Mouse (Mus musculus) thymus, postnatal 10 days (tissue): ENCODE results near the gene Mrpl18.
"Not testable (repeated sequence)": the region's sequence is repeated elsewhere in the genome, so short reads cannot be mapped to it uniquely, and the experiment has no call there.

Source experiments
- DNase-seq, 2 experiments: peaks; one replicate each; pipeline ENCODE4 v3.0.0; 2021; ENCODE audit warnings: low spot score in 2 of 2

The Mrpl18 gene

DNA sequence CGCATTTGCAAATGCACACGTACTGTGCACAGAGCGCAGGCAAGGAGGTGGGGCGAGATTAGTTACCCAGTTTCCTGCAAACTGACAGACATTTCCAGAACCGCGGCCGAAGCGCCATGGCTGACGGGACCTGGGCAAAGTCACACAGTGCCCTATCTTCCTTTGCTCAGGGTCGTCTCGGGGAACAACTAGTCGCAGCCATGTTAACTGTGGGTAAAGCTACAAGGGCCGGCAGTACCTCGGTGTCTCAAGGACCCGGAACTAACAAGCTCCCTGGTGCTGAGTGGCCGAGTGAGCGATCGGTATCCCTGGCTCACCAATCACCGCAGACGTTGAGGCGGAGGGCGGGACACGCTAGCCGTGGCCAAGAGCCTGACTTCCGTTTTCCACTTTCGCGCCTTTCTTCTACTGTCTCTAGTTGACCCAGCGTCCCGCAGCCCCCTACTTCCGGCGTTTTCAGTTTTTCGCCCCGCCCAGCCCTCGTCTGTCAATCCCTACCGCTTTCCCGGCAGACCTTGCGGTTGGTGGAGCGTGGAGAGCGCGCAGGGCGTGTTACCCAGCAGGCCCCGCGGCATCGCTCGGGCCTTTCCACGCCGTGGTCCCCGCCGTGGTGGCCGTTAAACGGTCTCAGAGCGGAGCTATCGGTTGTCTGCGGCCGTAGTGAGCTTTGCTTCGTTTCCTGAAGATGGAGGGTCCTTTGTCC is at the start of gene Mrpl18:
Gene Mrpl18, minus strand, starts transcription at position 465 of the 703 bp plus-strand sequence.
- DNase-seq: peak; percentile 97 to 99

DNA sequence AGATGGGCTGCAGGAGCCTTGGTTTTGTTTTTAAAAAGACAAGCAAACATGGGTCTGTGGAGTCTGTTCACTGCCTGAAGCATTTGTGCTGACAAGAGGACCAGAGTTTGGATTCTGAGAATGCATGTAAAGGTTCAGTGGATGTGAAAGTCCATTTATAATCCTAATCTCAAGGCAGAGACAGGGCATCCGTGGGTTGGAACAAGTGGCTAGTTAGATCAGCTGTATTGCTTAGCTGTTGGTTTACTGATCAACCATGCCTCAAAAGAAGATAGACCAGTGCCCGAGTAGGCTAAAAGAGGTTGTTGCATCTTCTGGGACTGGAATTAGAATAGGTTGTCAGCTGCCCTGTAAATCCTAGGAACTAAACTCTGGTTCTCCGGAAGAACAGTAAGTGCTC is 47.3 kb upstream of the Mrpl18 start:
- DNase-seq: no peak

DNA sequence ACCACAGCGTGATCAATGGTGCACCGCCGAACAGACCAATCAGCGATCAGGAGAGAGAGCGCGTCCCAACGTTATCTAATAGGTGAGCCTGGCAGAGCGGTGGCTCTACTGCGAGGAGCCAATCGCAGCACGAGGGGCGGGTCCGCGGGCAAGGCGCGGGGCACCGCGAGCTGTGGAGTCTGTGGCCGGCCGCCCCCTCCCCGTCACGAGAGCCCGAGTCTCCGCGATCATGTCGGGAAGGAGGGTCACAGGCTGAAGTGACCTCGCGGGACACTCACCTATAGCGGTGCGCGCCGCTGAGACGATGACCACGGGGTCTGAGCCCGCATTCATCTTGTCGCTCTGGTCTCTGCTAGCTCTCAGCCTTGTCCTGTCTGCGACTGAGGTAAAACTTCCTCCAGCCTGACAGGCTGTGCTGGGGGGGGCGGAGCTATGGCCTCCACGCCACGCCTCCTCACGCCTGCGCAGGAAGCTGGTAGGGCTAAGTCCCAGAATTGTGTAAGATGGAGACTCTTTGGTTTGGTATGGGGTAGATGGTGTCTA is 44.3 kb upstream of the Mrpl18 start, which contains the start of gene Acat2:
Gene Acat2, minus strand, starts transcription at position 417 of the 543 bp plus-strand sequence.
- peak; percentile 93 to 94 for DNase-seq

DNA sequence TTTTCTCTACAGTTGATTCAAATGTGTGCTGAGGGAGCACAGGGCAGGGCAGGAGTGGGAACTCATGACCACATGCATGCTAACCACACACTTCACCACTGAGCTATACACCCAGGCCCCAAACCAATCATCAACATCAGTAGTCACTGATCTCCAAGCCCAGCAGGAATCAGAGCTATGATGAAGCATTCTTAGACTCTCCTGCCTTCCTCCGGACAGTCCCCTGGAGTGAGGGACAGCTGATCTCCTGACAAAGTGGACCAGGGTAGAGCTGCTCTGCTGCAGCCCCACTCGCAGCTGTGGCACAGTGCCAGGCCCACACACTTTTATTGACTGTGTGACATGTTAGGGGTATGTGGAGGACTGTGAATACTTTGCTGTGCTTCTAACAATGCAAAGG is 43.2 kb upstream of the Mrpl18 start:
- DNase-seq: not testable (repeated sequence)

DNA sequence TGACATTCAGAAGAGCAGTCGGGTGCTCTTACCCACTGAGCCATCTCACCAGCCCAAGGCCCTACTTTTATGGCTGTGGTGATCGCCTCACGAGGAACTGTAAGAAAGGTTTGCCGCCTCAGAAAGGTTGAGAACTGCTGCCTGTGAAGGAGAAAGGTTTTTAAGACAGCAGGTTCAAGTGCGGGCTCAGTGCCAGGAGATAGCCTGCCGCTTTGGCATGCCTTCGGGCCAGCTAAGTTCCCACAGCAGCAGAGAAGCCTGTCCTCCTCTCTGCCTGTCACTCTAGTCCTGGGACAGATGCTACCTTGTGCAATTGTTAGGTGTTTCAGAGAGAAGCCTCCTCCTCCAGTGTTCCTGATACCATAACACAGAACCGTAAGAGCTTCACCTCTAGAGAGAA is 40.5 kb upstream of the Mrpl18 start:
- DNase-seq: no peak

DNA sequence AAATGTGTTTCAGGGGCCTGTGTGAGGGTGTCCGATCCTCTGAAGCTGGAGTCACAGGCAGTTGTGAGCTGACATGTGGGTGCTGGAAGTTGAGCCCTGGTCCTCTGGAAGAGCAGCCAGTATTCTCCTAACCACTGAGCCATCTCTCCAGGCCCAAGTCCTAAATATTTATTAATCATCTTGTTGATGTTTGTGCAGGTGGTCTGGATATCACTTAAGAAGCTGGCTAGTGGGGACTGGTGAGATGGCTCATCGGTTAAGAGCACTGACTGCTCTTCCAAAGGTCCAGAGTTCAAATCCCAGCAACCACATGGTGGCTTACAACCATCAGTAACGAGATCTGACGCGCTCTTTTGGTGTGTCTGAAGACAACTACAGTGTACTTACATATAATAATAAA is 33.5 kb upstream of the Mrpl18 start:
- no peak for DNase-seq

DNA sequence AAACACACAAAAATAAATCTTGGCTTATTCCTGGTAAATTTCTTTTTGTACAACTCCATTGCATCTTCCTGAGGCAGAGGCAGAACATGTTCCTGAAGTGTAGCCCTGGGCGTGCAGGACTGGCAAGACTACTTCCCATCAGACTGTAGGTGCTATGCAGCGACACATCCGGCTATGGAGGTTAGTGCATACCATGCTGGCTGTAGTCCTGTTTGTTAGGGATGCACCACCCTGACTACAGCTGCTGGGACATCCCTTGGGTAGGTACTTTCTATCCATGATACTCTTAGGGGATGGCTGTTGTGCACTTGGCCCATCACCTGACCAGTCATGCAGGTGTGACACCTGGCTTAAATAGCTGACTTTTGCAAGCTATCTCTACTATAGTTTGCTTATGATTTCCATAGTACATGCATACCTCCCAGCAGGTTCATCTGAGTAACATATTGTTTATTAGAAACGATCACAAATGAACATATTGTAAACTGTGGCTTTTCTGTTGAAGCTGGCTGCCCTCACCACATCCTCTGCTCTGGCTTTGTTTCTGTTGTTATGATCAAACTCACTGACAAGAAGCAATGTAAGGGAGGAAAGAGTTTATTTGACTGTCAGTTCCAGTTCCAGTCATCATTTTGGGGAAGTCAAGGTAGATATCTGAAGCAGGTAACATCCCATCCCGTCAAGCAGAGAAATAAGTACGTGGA is 26.5 kb upstream of the Mrpl18 start:
- no peak for DNase-seq

DNA sequence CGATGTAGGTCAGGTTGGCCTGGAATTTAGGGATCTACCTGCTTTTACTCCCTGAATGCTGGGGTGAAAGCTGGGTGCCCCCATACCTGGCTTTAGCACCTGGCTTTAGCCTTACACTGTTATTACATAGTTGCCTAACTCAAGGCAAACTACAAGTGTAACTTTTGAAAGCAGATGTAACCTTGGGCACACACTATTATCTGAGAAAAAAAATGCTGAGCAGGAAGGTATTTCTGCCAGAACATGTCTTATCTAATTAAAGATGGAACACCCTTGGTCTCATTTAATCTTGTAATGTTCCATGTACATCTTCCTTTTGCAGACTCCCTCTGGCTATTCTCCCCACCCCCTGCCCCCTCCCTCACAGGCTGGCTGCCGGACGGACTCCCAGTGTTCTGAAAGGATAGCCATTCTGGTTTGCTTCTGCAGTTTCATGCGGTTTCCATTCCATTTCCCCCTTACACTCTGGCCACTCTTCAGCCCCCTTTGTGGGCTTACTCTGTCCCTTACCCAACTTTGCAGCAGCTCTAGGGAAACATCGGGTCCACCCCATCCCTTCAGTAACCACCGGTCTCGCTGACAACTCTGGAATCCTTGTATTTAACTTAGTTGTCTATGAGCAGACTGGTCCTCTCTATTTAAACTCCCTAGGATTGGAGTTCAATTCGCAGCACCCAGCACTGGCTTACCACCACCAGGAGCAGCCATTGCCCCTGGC is 25.6 kb upstream of the Mrpl18 start:
- DNase-seq: no peak

DNA sequence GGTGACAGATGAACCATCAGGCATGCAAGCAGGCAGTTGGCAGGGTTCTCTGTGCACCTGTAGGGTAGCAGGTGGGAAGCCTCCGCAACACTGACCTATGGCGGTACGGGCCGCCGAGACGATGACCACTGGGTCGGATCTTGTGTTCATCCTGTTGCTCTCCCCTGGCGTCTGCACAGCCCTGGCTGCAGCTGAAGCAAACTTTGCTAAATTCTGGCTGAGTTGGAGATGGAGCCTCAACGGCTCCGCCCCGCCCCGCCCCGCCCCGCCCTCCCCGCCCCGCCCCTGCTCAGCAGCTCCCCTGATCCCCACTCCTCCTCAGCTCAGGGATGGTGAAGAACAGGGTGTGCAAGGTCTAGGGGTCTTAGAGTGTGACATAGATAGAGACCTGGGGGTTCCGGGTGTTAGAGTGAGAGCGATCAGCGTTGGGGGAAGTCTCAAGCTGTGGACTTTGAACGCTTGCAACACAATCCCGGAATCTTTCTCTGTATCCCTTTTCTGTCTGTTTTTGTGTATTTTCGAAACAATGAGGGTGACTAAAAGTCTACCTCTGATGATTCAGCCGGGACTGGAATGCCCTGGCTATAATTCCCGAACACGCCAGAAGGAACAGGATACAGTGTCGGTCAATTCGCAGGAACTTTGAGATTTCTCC is 24.1 kb upstream of the Mrpl18 start, which contains the start of gene Acat3:
Gene Acat3, minus strand, starts transcription at position 450 of the 655 bp plus-strand sequence.
- DNase-seq: no peak

DNA sequence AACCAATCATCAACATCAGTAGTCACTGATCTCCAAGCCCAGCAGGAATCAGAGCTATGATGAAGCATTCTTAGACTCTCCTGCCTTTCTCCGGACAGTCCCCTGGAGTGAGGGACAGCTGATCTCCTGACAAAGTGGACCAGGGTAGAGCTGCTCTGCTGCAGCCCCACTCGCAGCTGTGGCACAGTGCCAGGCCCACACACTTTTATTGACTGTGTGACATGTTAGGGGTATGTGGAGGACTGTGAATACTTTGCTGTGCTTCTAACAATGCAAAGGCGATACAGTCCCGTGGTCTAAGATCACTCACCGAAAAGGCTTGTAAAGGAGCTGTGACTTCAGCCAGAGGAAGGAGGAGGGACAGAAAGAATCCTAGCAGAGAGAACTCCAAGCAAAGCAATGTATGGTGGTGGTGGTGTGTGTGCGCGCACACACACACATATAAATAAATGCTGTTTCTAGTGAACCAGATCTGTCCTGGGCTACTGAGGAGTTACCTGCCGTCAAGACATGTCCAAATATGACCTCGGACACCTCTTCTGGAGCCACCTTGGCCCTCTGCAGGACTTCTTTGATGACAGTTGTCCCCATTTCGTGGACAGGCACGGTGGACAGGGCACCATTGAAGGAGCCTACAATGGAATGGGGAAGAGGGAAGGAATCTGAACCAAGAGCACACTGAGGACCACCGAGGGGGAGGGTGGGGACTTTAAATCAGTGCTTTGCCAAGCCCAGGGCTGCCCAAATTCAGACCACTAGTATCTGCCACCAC is 23.4 kb upstream of the Mrpl18 start:
- not testable (repeated sequence) for DNase-seq

DNA sequence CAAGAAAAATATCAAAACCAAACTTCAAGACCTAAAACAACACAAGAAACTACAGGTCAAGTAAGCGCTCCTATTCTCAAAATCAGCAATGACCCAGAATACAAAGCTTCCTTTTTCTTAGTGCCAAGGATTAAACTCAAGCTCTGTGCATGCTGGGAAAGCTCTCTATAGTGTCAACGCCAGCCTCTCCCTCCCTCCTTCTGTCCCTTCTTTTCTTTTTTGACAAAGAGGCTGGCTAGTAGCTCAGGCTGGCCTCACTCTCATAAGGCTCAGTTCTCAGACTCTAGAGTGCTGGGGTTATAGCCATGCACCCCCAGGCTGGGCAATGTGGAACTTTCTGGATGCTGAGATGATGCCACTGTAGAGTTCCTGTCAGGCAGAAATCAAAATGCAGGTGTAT is 21.9 kb upstream of the Mrpl18 start:
- no peak for DNase-seq

DNA sequence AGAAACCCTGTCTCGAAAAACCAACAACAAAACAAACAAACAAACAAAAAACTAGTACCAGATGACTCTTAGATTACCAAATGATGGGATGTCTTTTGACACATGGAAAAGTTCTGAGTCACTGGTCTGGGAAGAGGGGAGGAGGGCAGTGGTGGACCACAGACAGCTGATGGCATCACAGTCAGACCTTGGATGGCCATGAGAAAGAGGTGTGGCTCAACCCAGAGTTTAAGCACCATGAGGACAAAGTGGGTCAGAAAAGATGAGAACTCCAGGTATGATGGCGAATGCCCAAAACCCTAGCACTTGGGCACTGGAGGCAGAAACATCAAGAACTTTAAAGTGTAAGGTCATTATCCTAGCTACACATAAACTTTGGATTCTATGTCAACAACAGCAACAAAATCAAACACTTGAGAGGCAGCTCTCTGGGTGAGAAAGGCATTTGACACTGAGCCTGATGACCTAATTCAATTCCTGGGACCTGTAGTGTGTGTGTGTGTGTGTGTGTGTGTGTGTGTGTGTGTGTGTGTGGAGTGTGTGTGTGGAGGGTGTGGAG is 21.3 kb upstream of the Mrpl18 start:
- DNase-seq: no peak

DNA sequence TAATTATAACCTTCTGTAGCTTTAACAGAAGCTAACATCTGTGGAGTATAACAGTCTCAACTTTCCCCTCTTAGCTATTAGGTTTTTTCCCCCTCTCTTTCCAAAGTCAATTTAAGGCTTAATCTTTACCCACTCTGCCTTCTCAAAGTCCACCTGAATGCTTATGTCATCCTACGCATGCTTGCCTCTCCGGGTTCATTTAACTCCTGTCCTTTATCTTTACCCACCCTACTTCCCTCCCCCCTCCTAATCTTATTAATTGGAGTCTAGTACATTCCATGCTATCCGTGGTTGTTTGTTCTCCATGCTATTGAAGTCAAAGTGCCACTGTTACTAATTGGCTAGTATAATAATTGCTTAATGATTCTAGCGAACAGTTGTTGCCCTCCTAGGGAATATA is 19.6 kb upstream of the Mrpl18 start:
- DNase-seq: no peak

DNA sequence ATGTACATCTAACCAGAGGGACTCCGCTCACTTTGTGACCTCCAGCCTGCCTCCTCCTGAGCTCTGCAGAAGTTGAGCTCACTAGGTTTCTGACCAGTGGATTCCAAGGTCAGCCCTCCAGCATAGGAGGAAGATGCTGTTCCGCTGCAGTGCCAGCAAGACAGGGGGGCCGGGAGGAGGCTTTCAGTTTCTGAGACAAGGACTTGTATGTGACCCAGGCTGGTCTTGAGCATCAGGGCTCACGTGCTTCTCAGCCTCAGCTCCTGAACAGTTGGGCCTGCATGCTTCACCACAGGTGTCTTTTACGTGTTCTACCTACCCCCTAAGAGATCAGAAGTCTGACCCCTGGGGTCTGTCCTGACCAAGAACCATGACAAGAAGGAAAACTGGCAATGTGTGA is 15.4 kb upstream of the Mrpl18 start:
- DNase-seq: not testable (repeated sequence)

DNA sequence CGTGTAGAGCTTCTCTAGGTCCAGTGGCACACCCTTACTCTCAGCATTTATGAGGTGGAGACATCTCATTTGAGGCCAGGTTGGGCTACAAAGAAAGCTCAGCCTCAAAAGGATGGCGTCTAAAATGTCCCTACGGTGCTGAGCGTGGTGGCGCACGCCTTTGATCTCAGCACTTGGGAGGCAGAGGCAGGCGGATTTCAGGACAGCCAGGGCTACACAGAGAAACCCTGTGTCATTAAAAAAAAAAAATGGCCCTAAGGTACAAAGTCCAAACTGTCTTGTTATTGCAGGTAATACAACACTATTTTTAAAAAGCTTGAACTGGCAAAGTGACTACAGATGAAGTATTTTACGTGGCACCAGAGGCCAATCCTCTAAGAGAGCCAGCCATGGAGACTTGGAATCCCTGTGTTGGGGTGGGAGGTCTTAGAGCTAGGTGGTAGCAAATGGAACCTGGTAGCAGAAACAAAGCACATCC is 9.6 kb upstream of the Mrpl18 start:
- no peak for DNase-seq

DNA sequence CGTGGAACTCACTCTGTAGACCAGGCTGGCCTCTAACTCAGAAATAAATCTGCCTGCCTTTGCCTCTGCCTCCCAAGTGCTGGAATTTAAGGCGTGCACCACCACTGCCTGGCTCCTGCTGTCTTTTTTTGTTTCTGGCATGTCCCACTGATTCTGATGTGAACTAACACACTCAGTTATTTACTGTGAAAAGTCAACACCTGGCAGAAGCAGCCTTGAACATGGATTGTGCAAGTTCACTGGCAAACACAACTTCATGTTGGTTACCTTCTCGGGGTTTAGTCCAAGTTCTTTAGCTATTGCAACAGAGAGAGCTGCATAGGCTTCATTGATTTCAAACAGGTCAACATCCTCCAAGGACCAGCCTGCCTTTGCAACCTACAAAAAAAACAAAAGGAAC is 8.9 kb upstream of the Mrpl18 start:
- no peak for DNase-seq

DNA sequence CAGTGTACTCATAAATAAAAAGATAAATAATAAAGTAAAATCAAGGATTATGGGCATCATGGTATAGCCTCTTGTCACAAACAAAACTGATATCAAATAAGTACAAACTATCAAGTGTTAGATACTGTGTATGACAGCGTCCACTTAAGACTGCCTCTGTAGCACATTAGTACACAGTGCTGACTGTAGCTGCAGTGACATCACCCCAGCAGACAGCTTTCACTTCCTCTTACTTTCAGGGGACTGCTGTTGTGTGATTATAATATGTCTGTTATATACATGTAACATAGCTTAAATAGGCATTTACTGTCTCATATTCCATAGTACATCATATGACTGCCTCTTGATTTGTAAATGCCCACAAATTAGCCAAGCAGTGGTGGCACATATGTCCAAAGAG is 4.9 kb upstream of the Mrpl18 start:
- DNase-seq: no peak

DNA sequence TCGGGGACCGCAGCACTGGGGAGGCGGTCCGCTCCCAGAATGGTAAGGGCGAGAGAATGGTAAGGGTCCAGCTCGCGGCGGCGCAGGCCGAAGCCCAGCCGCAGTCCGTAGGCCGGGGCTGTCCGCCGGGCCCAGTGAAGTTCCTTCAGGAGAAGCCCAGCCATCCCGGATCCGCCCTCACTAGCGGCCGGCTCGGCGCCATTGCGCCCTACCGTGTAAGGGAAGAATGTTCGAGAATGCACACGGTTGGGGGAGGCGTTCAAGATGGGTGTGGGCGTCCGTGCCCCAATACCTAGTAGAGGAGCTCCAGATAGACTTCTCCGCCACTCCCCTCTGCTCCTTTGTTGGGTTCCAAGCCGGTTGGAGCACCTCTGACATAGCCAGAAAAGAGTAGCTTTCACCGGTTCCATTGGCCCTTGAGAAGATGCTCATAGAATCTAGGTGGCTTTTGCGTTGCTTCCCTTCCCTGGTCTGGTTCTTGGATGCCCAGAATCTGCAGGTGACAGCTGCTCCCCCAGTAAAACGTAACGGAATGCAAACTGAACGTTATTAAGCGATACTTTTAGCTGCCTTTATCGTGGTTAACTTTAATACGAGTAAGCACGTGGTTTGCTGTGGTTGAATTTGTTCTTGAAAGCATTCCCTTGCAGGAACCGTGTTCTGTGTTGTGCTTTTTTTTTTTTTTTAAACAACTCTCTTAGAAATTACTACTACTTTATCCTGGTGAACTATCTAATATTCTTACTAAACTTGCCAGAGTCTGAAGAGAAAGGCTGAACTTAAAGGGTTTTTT is 639 bp upstream of the Mrpl18 start:
- DNase-seq: peak; percentile 35 to 66

DNA sequence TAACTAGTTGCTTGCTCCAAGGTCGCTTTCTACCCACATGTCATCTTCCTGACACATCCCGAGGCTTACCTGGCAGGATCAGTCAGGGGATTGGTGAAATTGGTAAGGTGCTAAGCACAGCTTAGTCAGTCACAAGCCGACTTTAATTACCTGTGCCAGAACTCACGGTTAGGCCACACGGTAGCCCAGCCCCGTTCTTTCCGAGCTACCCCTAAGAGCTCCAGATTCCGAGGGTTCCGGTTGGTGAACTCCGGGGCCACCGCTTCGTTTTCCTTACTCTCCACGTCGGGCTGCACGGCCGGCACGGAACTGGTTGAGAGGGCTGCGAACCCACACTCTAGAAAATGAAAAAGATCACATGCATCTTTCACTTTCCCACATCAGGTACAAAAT is 661 bp downstream of the Mrpl18 start, which contains the start of gene Tcp1:
Gene Tcp1, plus strand, starts transcription at position 214 of the 393 bp plus-strand sequence.
- no peak for DNase-seq

DNA sequence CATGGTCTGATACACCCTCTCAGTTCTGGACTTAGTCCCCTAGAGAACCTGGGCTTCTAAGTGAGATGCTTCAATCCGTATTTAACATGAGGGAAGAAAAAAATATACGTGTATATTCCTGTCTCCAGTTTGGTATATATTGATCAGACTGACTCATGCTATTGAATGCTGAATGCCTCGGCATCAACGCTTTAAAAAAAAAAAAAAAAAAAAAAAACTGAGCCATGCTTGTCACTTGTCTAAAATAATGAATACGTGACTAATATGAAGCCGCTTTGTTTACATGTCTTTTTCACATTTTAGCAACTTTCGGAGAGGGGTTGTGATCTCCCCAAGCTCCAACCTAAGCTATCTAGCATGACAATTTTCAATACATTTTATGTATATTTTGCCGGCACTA is 5.8 kb downstream of the Mrpl18 start:
- DNase-seq: no peak
